Mouse (Mus musculus) MEL (cell line): Measurements from ENCODE around the gene Thada. TPM values are rescaled to one million over a fixed set of nuclear protein-coding genes. Genes with fewer than 3 reads are reported as not detected.

Source experiments
- DNase-seq: peaks from one replicate; pipeline ENCODE4 v3.0.0; 2011; ENCODE audit warnings: low read depth, low spot score
- H3K27ac ChIP-seq: 2 replicates; pipeline ENCODE4 v1.5.1; 2012; ENCODE audit warnings: low read depth, mild to moderate bottlenecking, control low read depth, low read length, moderate library complexity; ENCODE audit not compliant: control insufficient read depth
- H3K27me3 ChIP-seq, 2 experiments: fragments of 150-350 bp in 1 of 2; sonication (generic) in 1 of 2; 2 replicates each; pipeline ENCODE4 v1.6.1; 2012; ENCODE audit warnings: low read length in 2 of 2, mild to moderate bottlenecking in 2 of 2, improper control_type of control experiment in 1 of 2, moderate library complexity in 1 of 2; ENCODE audit not compliant: insufficient read depth in 2 of 2, control insufficient read depth in 1 of 2
- H3K36me3 ChIP-seq, 2 experiments: 2 replicates each; pipeline ENCODE4 v1.6.1; 2012 to 2014; ENCODE audit warnings: low read length in 2 of 2, improper control_type of control experiment in 1 of 2, inconsistent platforms in 1 of 2, mild to moderate bottlenecking in 1 of 2; ENCODE audit not compliant: insufficient read depth in 2 of 2, control insufficient read depth in 1 of 2
- H3K4me1 ChIP-seq, 2 experiments: fragments of 150-350 bp in 1 of 2; sonication (generic) in 1 of 2; 2 replicates each; pipeline ENCODE4 v1.6.1; 2012; ENCODE audit warnings: low read length in 2 of 2, improper control_type of control experiment in 1 of 2, mild to moderate bottlenecking in 1 of 2; ENCODE audit not compliant: insufficient read depth in 2 of 2, control insufficient read depth in 1 of 2
- H3K4me3 ChIP-seq, 2 experiments: fragments of 150-350 bp in 1 of 2; sonication (generic) in 1 of 2; 2 replicates each; pipeline ENCODE4 v1.5.1; 2012; ENCODE audit warnings: low read depth in 2 of 2, low read length in 2 of 2, mild to moderate bottlenecking in 2 of 2, moderate library complexity in 2 of 2, control low read depth in 1 of 2, improper control_type of control experiment in 1 of 2; ENCODE audit not compliant: control insufficient read depth in 1 of 2, insufficient read depth in 1 of 2
- H3K79me2 ChIP-seq: 2 replicates; pipeline ENCODE4 v1.6.1; 2012; ENCODE audit warnings: mild to moderate bottlenecking, low read length, moderate library complexity; ENCODE audit not compliant: control insufficient read depth, poor library complexity, insufficient read depth
- H3K9ac ChIP-seq: 2 replicates; pipeline ENCODE4 v1.6.1; 2012; ENCODE audit warnings: low read depth, mild to moderate bottlenecking, control low read depth, low read length, moderate library complexity; ENCODE audit not compliant: control insufficient read depth, poor library complexity, severe bottlenecking
- H3K9me3 ChIP-seq: fragments of 150-350 bp; sonication (generic); replicated peaks from 2 replicates; pipeline ENCODE4 v1.6.1; 2012; ENCODE audit warnings: mild to moderate bottlenecking, low read length, improper control_type of control experiment, moderate library complexity; ENCODE audit not compliant: insufficient read depth
- BHLHE40 ChIP-seq: IDR thresholded peaks from 2 replicates; pipeline ENCODE4 v1.6.1; 2012; ENCODE audit warnings: low read depth, mild to moderate bottlenecking, inconsistent platforms, low read length, improper control_type of control experiment, borderline replicate concordance
- ETS1 ChIP-seq: IDR thresholded peaks from 2 replicates; pipeline ENCODE4 v1.6.1; 2012; ENCODE audit warnings: low read depth, mild to moderate bottlenecking, inconsistent platforms, low read length, improper control_type of control experiment, moderate library complexity
- GATA1 ChIP-seq: IDR thresholded peaks from 2 replicates; pipeline ENCODE4 v1.6.1; 2011; ENCODE audit warnings: low read depth, low read length, improper control_type of control experiment
- JUND ChIP-seq: IDR thresholded peaks from 2 replicates; pipeline ENCODE4 v1.6.1; 2011; ENCODE audit warnings: low read depth, mild to moderate bottlenecking, improper control_type of control experiment, low read length
- KAT2A ChIP-seq: conservative IDR thresholded peaks from 2 replicates; pipeline ENCODE4 v1.6.1; 2012; ENCODE audit warnings: low read depth, low read length, improper control_type of control experiment, inconsistent platforms
- MAFK ChIP-seq: IDR thresholded peaks from 2 replicates; pipeline ENCODE4 v1.6.1; 2011; ENCODE audit warnings: low read depth, mild to moderate bottlenecking, low read length, improper control_type of control experiment, borderline replicate concordance
- MAX ChIP-seq: IDR thresholded peaks from 2 replicates; pipeline ENCODE4 v1.6.1; 2011; ENCODE audit warnings: low read length, improper control_type of control experiment
- MXI1 ChIP-seq: IDR thresholded peaks from 2 replicates; pipeline ENCODE4 v1.6.1; 2011; ENCODE audit warnings: mild to moderate bottlenecking, low read depth, low read length, improper control_type of control experiment
- MYC ChIP-seq: IDR thresholded peaks from 2 replicates; pipeline ENCODE4 v1.6.1; 2011; ENCODE audit warnings: low read depth, mild to moderate bottlenecking, low read length, improper control_type of control experiment, moderate library complexity
- NELFE ChIP-seq: IDR thresholded peaks from 2 replicates; pipeline ENCODE4 v1.6.1; 2011; ENCODE audit warnings: low read depth, low read length, improper control_type of control experiment
- NRF1 ChIP-seq: IDR thresholded peaks from 2 replicates; pipeline ENCODE4 v1.6.1; 2014; ENCODE audit warnings: low read depth, mild to moderate bottlenecking, inconsistent platforms, low read length, improper control_type of control experiment, moderate library complexity; ENCODE audit not compliant: poor library complexity, insufficient read depth, severe bottlenecking
- POLR2A ChIP-seq, 2 experiments: IDR thresholded peaks; 2 replicates each; pipeline ENCODE4 v1.6.1; 2011 to 2012; ENCODE audit warnings: low read length in 2 of 2, mild to moderate bottlenecking in 2 of 2, control low read depth in 1 of 2, improper control_type of control experiment in 1 of 2, low read depth in 1 of 2, moderate library complexity in 1 of 2; ENCODE audit not compliant: control insufficient read depth in 1 of 2, insufficient read depth in 1 of 2, poor library complexity in 1 of 2
- POLR2AphosphoS2 ChIP-seq: IDR thresholded peaks from 2 replicates; pipeline ENCODE4 v1.6.1; 2011; ENCODE audit warnings: low read length, improper control_type of control experiment
- POLR2AphosphoS5 ChIP-seq: IDR thresholded peaks from 2 replicates; pipeline ENCODE4 v1.6.1; 2012; ENCODE audit warnings: low read depth, borderline replicate concordance, mild to moderate bottlenecking, inconsistent platforms, low read length, moderate library complexity, mixed read lengths
- TAL1 ChIP-seq: IDR thresholded peaks from 2 replicates; pipeline ENCODE4 v1.6.1; 2012; ENCODE audit warnings: mild to moderate bottlenecking, inconsistent platforms, low read length, moderate library complexity, mixed read lengths
- TBP ChIP-seq: IDR thresholded peaks from 2 replicates; pipeline ENCODE4 v1.8.0; 2011; ENCODE audit warnings: low read depth, low read length, improper control_type of control experiment
- UBTF ChIP-seq: IDR thresholded peaks from 2 replicates; pipeline ENCODE4 v1.6.1; 2012; ENCODE audit warnings: low read depth, mild to moderate bottlenecking, inconsistent platforms, low read length, improper control_type of control experiment, moderate library complexity, borderline replicate concordance; ENCODE audit not compliant: insufficient read depth
- USF2 ChIP-seq, 2 experiments: IDR thresholded peaks; 2 replicates each; pipeline ENCODE4 v1.6.1; 2011 to 2012; ENCODE audit warnings: improper control_type of control experiment in 2 of 2, low read length in 2 of 2, borderline replicate concordance in 1 of 2, inconsistent platforms in 1 of 2, low read depth in 1 of 2, mild to moderate bottlenecking in 1 of 2; ENCODE audit not compliant: insufficient read depth in 1 of 2
- ZC3H11A ChIP-seq: IDR thresholded peaks from 2 replicates; pipeline ENCODE4 v1.6.1; 2012; ENCODE audit warnings: low read depth, mild to moderate bottlenecking, inconsistent platforms, low read length, improper control_type of control experiment
- ZNF384 ChIP-seq: IDR thresholded peaks from 2 replicates; pipeline ENCODE4 v1.6.1; 2012; ENCODE audit warnings: low read depth, mild to moderate bottlenecking, inconsistent platforms, low read length, improper control_type of control experiment
- polyA plus RNA-seq, 2 experiments: library from polyadenylated mRNA; stranded (reverse) in 1 of 2; unstranded in 1 of 2; fragments of >175 nt in 1 of 2; fragments of >200 nt in 1 of 2; gene quantifications; 2 replicates each; pipeline versions ENCODE4 v1.2.1 to v1.2.4; 2012; ENCODE audit warnings: low replicate concordance in 2 of 2, low read depth in 1 of 2; ENCODE audit not compliant: insufficient read length in 2 of 2, insufficient read depth in 1 of 2, missing spikeins in 1 of 2
- total RNA-seq: library from RNA; depleted of rRNA; stranded (reverse); fragments of 300-350 nt; gene quantifications from 2 replicates; pipeline ENCODE4 v1.2.3, GENCODE M21; 2012

The Thada gene
- total and polyA plus RNA-seq, 3 experiments, result 19.8 to 20.6 TPM; not detected in 1

DNA sequence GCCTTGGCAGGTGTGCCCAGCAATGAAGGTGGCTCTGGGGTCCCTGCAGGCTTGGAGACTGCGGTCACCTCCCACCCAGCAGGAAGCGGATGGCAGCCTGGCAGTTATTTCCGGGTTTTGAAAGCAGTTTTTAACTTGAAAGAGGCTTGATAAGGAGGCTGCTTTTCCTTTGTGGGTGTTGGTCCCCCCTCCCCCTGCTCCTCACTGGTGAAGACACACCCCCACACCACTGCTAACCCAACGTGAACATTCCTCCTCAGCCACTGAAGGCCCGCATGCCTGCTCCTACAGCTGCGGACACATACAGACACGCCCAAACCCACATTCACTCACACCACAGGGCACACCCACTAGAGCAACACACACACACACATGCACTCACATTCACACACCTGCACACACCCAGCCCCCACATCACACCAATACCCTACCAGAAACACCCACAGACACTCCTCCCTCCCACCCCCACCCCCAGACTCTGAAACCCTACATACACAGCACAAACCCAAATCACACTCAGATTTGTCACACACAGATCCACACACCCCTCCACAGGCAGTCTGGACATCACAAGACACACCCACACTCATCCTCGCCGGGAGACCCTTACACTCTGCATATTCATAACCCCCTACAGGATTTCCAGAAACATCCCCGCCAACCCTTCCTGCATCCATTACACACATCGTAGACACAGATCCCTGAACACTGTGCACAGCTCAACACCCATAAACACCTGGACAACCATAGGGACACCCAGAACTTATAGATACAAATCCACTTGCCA, 285.1 kb downstream of the Thada start:
- Histone ChIP-seq H3K79me2 (peaks cover 32% of the 10 kb centered on the region), H3K4me1 (peaks cover 3 to 18% of the 10 kb centered on the region in 2 experiments), H3K9me3 (no peaks in the 10 kb centered on the region), H3K36me3 (peaks cover 8 to 11% of the 10 kb centered on the region in 2 experiments), H3K9ac (peak overlapping the region; percentile 76), H3K4me3 (peak overlapping the region; percentile 8 to 47), H3K27me3 (no peaks in the 10 kb centered on the region), H3K27ac (peak overlapping the region; percentile 91)
- DNase-seq, result peak; percentile 98
- TF ChIP-seq GATA1 (peak; percentile 73), TAL1 (no peak), MXI1 (no peak), ETS1 (no peak), TBP (peak; percentile 65; the same call in 1 of the 2 replicates), NELFE (no peak), POLR2A (IDR thresholded peaks at IDR 0.05; ENCODE audit: control insufficient read depth in 1 of 2, insufficient read depth in 1 of 2, low read depth in 1 of 2, low read length in 2 of 2, poor library complexity in 1 of 2) (peak; percentile 43 to 48; a peak in 3 of 4 replicates), POLR2AphosphoS5 (peak; percentile 94; the same call in 1 of the 2 replicates)

DNA sequence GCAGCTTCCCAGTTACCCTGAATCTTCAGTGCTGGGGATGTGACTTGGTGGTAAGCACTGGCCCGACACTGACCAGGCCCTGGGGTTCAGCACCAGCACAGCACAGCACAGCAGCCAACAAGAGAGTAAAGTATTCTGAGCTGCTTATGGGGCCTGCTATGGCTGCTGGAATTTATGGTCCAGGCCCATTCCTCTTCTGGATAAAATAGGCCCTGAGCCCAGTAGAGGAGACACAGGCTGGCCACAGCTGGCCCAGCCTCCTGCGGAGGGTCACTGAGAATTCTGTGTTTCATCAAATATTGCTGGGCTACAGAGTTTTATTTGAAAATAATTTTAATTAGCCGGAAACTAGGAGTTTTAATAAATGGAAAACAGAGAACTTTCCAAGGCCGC, 286.0 kb downstream of the Thada start:
- DNase-seq, result peak; percentile 23
- Histone ChIP-seq H3K36me3 (peaks cover 3 to 11% of the 10 kb centered on the region in 2 experiments), H3K4me3 (peak overlapping the region in 1 of 2 experiments; percentile 8; a peak in 1 of 4 replicates)

More for the DNA sequence above, 286.0 kb downstream of the Thada start:
- no peaks in the 10 kb centered on the region for H3K27me3 ChIP-seq
- H3K4me1 ChIP-seq, result peaks cover 3 to 18% of the 10 kb centered on the region in 2 experiments
- TF ChIP-seq POLR2AphosphoS2 (no peak), POLR2A (IDR thresholded peaks at IDR 0.05; ENCODE audit: control insufficient read depth in 1 of 2, insufficient read depth in 1 of 2, low read depth in 1 of 2, low read length in 2 of 2, poor library complexity in 1 of 2) (no peak), ZNF384 (no peak), KAT2A (no peak), ZC3H11A (no peak), JUND (no peak), POLR2AphosphoS5 (no peak), MAX (no peak), MXI1 (no peak), MAFK (no peak), BHLHE40 (no peak), USF2 (IDR thresholded peaks at IDR 0.05; ENCODE audit: borderline replicate concordance in 1 of 2, insufficient read depth in 1 of 2, low read depth in 1 of 2, low read length in 2 of 2) (no peak), UBTF (no peak), MYC (no peak), NRF1 (no peak)
- no peaks in the 10 kb centered on the region for H3K9me3 ChIP-seq
- peak overlapping the region; percentile 91 for H3K27ac ChIP-seq
- H3K9ac ChIP-seq, result peak overlapping the region; percentile 63
- peaks cover 24% of the 10 kb centered on the region for H3K79me2 ChIP-seq
